Mouse (Mus musculus): ENCODE results near the gene 4931422A03Rik. TPM values are rescaled to one million over a fixed set of nuclear protein-coding genes. Genes with fewer than 3 reads are reported as not detected.
"Not testable (repeated sequence)": the region's sequence is repeated elsewhere in the genome, so short reads cannot be mapped to it uniquely, and the experiment has no call there.

The 4931422A03Rik gene
- total RNA-seq (2015) (0.27 TPM in 1 of 2 replicates, not detected in the other), total RNA-seq (2017) (not detected in 2 replicates)

- ATAC-seq (ENCODE audit: poor library complexity, severe bottlenecking) = peak; percentile 45
Measured at GRCm38 (mm10) chr2:104028139-104028723, at the start of gene 4931422A03Rik. 4931422A03Rik (minus strand) TSS chr2:104028361.

- peak; percentile 94 for ATAC-seq (ENCODE audit: poor library complexity, severe bottlenecking)
Measured at GRCm38 (mm10) chr2:104069704-104070185, 41.6 kb upstream of the 4931422A03Rik start, which contains the start of gene Cd59b. Cd59b (plus strand) TSS chr2:104069849.

GRCm38 (mm10) chr2:104068450-104068849, 40.3 kb upstream of the 4931422A03Rik start, which contains the start of gene Gm10799:
Gm10799 (minus strand) TSS chr2:104068550.
- ATAC-seq (ENCODE audit: poor library complexity, severe bottlenecking) = not testable (repeated sequence)

GRCm38 (mm10) chr2:104065526-104065925, 37.4 kb upstream of the 4931422A03Rik start, which contains the start of gene Gm10912:
Gm10912 (plus strand) TSS chr2:104065826.
- not testable (repeated sequence) for ATAC-seq (ENCODE audit: poor library complexity, severe bottlenecking)

- no peak for ATAC-seq (ENCODE audit: poor library complexity, severe bottlenecking)
Measured at GRCm38 (mm10) chr2:104064152-104064551, 36.0 kb upstream of the 4931422A03Rik start.

GRCm38 (mm10) chr2:104062665-104063064, 34.5 kb upstream of the 4931422A03Rik start:
- ATAC-seq (ENCODE audit: poor library complexity, severe bottlenecking) = no peak

- ATAC-seq (ENCODE audit: poor library complexity, severe bottlenecking) = no peak
Measured at GRCm38 (mm10) chr2:104060996-104061395, 32.8 kb upstream of the 4931422A03Rik start.

- ATAC-seq (ENCODE audit: poor library complexity, severe bottlenecking) = no peak
Measured at GRCm38 (mm10) chr2:104059786-104060185, 31.6 kb upstream of the 4931422A03Rik start.

GRCm38 (mm10) chr2:104058954-104059353, 30.8 kb upstream of the 4931422A03Rik start:
- ATAC-seq (ENCODE audit: poor library complexity, severe bottlenecking) = no peak

GRCm38 (mm10) chr2:104058381-104058780, 30.2 kb upstream of the 4931422A03Rik start:
- no peak for ATAC-seq (ENCODE audit: poor library complexity, severe bottlenecking)

GRCm38 (mm10) chr2:104044479-104045080, 16.4 kb upstream of the 4931422A03Rik start:
- ATAC-seq (ENCODE audit: poor library complexity, severe bottlenecking) = no peak

- no peak for ATAC-seq (ENCODE audit: poor library complexity, severe bottlenecking)
Measured at GRCm38 (mm10) chr2:104043624-104044478, 15.7 kb upstream of the 4931422A03Rik start.

- ATAC-seq (ENCODE audit: poor library complexity, severe bottlenecking) = no peak
Measured at GRCm38 (mm10) chr2:104042766-104043165, 14.6 kb upstream of the 4931422A03Rik start.

GRCm38 (mm10) chr2:104041632-104042031, 13.5 kb upstream of the 4931422A03Rik start:
- no peak for ATAC-seq (ENCODE audit: poor library complexity, severe bottlenecking)

GRCm38 (mm10) chr2:104038236-104038635, 10.1 kb upstream of the 4931422A03Rik start:
- no peak for ATAC-seq (ENCODE audit: poor library complexity, severe bottlenecking)

- no peak for ATAC-seq (ENCODE audit: poor library complexity, severe bottlenecking)
Measured at GRCm38 (mm10) chr2:104036316-104036715, 8.2 kb upstream of the 4931422A03Rik start.

GRCm38 (mm10) chr2:104035595-104035994, 7.4 kb upstream of the 4931422A03Rik start:
- ATAC-seq (ENCODE audit: poor library complexity, severe bottlenecking) = no peak

GRCm38 (mm10) chr2:104034832-104035472, 6.8 kb upstream of the 4931422A03Rik start:
- ATAC-seq (ENCODE audit: poor library complexity, severe bottlenecking) = peak; percentile 82

GRCm38 (mm10) chr2:104032056-104032455, 3.9 kb upstream of the 4931422A03Rik start:
- no peak for ATAC-seq (ENCODE audit: poor library complexity, severe bottlenecking)

- ATAC-seq (ENCODE audit: poor library complexity, severe bottlenecking) = no peak
Measured at GRCm38 (mm10) chr2:104030381-104030780, 2.2 kb upstream of the 4931422A03Rik start.

- ATAC-seq (ENCODE audit: poor library complexity, severe bottlenecking) = no peak
Measured at GRCm38 (mm10) chr2:104029074-104029473, 913 bp upstream of the 4931422A03Rik start.
